Mouse (Mus musculus): ENCODE measurements around the gene Apoh.

DNA sequence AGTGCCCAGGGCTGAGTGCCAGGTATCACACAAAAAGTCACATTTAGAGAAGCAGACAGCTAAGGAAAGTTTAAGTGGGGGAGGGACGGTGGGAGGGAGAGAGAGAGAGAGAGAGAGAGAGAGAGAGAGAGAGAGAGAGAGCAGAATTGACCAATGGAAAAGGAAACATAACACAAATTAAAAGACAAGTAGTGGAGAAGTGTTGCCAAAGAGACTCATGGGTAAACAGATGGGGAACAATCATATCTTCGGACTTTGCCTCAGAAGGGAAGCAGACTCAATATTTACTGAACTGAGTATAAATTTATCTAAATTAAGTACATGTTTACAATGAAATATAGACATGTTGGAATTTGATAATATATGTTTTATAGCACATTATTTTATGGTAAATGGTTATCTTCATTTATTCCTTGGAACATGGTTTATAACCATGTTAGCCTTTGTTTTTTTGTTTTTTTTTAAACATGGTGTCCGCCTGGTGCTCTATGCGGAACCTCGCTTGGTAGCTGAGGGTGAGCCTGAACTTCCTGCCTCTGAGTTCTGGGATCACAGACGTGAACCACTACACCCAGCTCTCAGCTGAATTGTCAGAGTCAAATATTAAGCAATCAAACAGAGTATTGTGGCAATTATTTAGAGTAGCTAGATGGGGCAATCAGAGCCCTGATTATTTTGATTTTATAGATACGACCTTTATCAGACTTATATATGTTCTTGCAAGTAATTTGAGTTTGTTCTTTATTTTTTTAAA, 53.1 kb downstream of the Apoh start:
- TF ChIP-seq SMC3 (IDR thresholded peaks at IDR 0.05; ENCODE audit: low read depth, low read length): no peak
- no peak for TF ChIP-seq ZNF384 (IDR thresholded peaks at IDR 0.05; ENCODE audit: low read depth, low read length)

Data from MEL (cell line).